Mouse (Mus musculus): ENCODE measurements around the gene Myo1d. TPM values are rescaled to one million over a fixed set of nuclear protein-coding genes. Genes with fewer than 3 reads are reported as not detected.

Myo1d gene
- total RNA-seq, 2 experiments from 2014 or later: 2.7 to 5.3 TPM

GRCm38 (mm10) chr11:80622233-80623037 is 157.4 kb downstream of the Myo1d start:
- Histone ChIP-seq H3K4me3 (no peak overlapping the region), H3K27ac (no peak overlapping the region)
- intact Hi-C loops (cut with DNase I): no loop called here
- no peak for TF ChIP-seq CTCF (IDR thresholded peaks at IDR 0.05)
- no peak for DNase-seq

GRCm38 (mm10) chr11:80614949-80615725 is 164.7 kb downstream of the Myo1d start:
- intact Hi-C loops (cut with DNase I): no loop called here
- no peak for DNase-seq
- H3K27ac ChIP-seq: no peak overlapping the region
- no peak for TF ChIP-seq CTCF (IDR thresholded peaks at IDR 0.05)
- H3K4me3 ChIP-seq: peak overlapping the region; percentile 55

GRCm38 (mm10) chr11:80614418-80614817 is 165.4 kb downstream of the Myo1d start:
- H3K4me3 ChIP-seq: peak overlapping the region; percentile 55
- intact Hi-C loops (cut with DNase I): no loop called here
- peak; percentile 68 for TF ChIP-seq CTCF (IDR thresholded peaks at IDR 0.05)
- H3K27ac ChIP-seq: no peak overlapping the region
- peak; percentile 29 for DNase-seq

- intact Hi-C loops (cut with DNase I): no loop called here
- TF ChIP-seq CTCF (IDR thresholded peaks at IDR 0.05): no peak
- Histone ChIP-seq H3K27ac (no peak overlapping the region), H3K4me3 (no peak overlapping the region)
- no peak for DNase-seq
These were observed 166.3 kb downstream of the Myo1d start for GRCm38 (mm10) chr11:80613534-80613933.

GRCm38 (mm10) chr11:80602707-80603441 is 177.0 kb downstream of the Myo1d start:
- intact Hi-C loops (cut with DNase I): no loop called here
- TF ChIP-seq CTCF (IDR thresholded peaks at IDR 0.05): no peak
- peak overlapping the region; percentile 53 for H3K4me3 ChIP-seq
- no peak for DNase-seq
- no peak overlapping the region for H3K27ac ChIP-seq

- no peak overlapping the region for H3K27ac ChIP-seq
- H3K4me3 ChIP-seq: no peak overlapping the region
- peak; percentile 60 for TF ChIP-seq CTCF (IDR thresholded peaks at IDR 0.05)
- intact Hi-C loops (cut with DNase I): no loop called here
- DNase-seq: no peak
These were observed 177.8 kb downstream of the Myo1d start for GRCm38 (mm10) chr11:80602041-80602458.

GRCm38 (mm10) chr11:80601040-80601864 is 178.6 kb downstream of the Myo1d start:
- no peak for DNase-seq
- intact Hi-C loops (cut with DNase I): no loop called here
- H3K27ac ChIP-seq: no peak overlapping the region
- TF ChIP-seq CTCF (IDR thresholded peaks at IDR 0.05): no peak
- no peak overlapping the region for H3K4me3 ChIP-seq

GRCm38 (mm10) chr11:80595482-80595881 is 184.3 kb downstream of the Myo1d start:
- intact Hi-C loops (cut with DNase I): no loop called here
- TF ChIP-seq CTCF (IDR thresholded peaks at IDR 0.05): no peak

GRCm38 (mm10) chr11:80589387-80589786 is 190.4 kb downstream of the Myo1d start:
- Histone ChIP-seq H3K27ac (no peak overlapping the region), H3K4me3 (no peak overlapping the region)
- DNase-seq: no peak
- TF ChIP-seq CTCF (IDR thresholded peaks at IDR 0.05): no peak
- intact Hi-C loops (cut with DNase I): no loop called here

More at GRCm38 (mm10) chr11:80595482-80595881, 184.3 kb downstream of the Myo1d start:
- DNase-seq: no peak
- Histone ChIP-seq H3K27ac (no peak overlapping the region), H3K4me3 (no peak overlapping the region)

- intact Hi-C loops (cut with DNase I): no loop called here
- Histone ChIP-seq H3K27ac (no peak overlapping the region), H3K4me3 (no peak overlapping the region)
- no peak for DNase-seq
- TF ChIP-seq CTCF (IDR thresholded peaks at IDR 0.05): no peak
These were observed 194.1 kb downstream of the Myo1d start for GRCm38 (mm10) chr11:80585761-80586160.

GRCm38 (mm10) chr11:80585211-80585610 is 194.6 kb downstream of the Myo1d start:
- no peak overlapping the region for H3K27ac ChIP-seq
- intact Hi-C loops (cut with DNase I): no loop called here
- no peak for DNase-seq
- H3K4me3 ChIP-seq: no peak overlapping the region
- no peak for TF ChIP-seq CTCF (IDR thresholded peaks at IDR 0.05)

- TF ChIP-seq CTCF (IDR thresholded peaks at IDR 0.05): no peak
- DNase-seq: no peak
- Histone ChIP-seq H3K27ac (no peak overlapping the region), H3K4me3 (no peak overlapping the region)
- intact Hi-C loops (cut with DNase I): no loop called here
These were observed 199.3 kb downstream of the Myo1d start for GRCm38 (mm10) chr11:80580494-80580893.
